Mouse (Mus musculus): Measurements from ENCODE around the gene Galnt17.
A peak's percentile ranks its signal among the peaks of the same experiment; 100 is the strongest.

The Galnt17 gene

DNA sequence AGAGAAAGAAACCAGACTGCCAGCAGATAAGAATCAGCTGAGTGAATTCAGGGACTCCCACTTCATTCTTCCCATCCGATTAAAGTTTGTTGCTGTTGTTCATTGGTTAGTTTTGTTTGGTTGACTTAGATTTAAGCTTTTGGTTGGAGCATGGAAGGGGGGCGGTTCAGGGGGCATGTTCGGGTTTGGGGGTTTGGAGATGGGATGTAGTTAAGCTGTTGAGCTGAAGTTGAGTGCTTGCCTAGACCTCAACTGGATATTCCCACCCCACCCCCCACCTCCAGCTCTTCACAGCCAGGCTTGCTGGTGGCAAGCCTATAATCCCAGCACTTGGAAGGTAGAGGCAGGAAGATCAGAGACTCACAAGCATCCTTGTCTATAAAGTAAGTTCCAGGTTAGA is at the start of gene Galnt17:
TSS of gene Galnt17 (minus strand) at position 101 of the 400 bp plus-strand sequence.
- DNase-seq = no peak

DNA sequence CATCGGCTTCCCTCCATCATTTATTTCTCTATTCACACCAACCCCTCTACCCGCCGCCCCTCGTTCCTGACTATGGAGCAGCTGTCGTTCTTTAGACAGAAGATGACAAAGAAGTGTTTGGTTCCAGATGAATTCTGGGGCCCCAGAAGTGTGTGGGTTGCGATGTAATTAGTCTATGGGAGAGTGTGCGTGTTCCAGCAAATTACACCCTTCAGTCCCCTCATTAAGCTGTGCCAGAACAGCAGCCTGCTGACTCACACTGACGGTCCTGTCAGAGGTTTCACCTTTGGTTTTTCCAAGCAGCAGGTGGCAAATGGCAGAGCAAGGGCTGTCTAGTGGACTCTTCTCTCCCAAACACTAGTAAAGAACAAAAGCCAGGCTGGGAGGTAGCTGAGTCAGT is 26.2 kb upstream of the Galnt17 start:
- no peak for DNase-seq

DNA sequence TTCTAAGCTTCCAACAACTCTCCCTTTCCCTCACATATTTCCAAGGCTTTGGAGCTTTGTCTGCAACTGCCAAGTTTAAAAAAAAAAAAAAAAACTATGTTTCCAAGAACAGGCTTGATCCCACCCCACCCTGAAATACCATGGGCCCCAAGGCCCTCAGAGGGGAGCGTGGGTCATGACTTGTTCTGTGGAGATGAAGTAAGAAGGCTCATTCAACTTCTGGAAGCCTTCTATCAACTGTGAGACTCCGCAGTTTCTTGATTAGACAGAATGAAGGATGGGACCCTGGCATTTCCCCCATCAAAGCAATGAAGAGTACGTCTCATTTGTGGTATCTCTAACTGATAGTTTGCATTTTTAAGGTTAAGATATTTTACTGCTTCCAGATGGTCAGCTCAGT is 13.0 kb upstream of the Galnt17 start:
- DNase-seq = no peak

DNA sequence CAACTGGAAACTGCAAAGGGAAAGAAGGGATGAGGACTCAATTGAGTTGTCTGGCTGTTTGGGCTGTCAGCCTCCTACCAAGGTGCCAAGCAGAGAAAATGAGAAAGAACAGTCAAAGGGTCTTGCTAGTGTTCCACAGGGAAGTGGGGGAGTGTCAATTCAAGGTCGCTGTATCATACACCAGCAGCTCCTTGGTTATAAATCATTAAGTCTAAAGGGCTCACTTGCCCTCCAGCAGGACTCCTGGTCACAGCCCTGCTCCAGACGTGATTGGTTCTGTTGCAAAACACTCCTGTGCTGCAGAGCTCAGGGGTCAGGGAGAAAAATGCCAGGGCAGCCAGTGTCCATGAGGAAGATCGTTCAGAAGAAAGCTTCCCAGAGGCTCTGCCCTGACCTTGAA is 11.3 kb upstream of the Galnt17 start:
- no peak for DNase-seq

DNA sequence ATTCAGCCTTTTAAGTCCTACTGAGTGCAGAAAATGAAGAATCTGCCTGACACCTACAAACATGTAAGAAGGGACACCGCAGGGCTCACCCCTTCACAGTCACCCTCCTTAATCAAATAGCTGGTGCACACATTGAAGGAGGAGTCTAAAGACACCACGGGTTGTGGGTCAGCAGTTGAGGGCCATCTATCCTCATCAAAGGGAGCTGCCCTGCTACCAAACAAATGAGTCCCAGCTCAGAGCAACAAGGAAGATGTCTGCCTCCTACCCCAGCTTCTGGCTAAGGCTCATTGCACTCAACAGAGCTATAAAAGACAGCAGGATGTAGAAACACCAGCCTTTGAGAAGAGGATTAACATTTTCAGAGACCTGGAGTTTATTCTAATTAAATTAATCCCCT is 10.8 kb upstream of the Galnt17 start:
- no peak for DNase-seq

DNA sequence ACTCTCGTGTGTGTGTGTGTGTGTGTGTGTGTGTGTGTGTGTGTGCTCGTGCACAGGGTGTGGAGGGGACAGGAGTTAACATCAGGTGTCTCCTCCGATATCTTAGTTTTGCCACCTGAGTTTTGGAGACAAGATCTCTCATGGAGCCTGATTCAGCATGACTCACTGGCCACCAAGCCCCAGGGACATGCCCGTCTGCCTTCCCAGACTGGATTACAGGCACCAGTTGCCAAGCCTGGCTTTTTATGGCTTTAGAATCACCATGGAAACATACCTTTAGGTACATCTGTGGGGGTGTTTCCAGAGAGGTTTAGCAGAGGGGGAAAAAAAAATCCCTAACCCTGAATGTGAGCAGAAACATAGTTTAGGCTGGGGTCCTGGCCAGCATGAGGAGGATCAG is 6.7 kb upstream of the Galnt17 start:
- DNase-seq = no peak

DNA sequence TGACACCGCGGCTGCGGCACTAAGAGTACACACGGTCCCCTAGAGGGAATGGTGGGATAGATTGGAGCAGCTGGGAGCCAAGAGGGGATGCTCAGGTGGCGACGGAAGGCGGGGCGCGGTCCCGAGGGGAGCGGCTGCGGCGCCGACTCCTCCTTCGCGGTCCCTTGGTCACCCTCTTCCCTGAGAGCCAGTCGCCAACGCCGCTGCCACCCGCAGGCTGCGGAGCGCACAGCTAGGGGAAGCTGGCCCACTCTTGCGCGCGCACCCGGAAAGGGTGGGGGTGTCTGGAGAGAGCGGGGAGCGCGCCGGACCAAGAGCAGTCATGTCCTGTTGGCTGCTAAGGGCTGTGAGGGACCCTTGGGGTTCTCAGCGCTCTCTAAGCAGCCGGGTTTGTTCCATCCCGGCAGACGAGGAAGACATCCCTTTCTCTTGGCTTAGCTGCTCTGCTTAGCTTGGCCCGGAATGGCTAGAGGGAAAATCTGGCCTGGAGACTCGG is 593 bp downstream of the Galnt17 start:
- peak; percentile 86 for DNase-seq

DNA sequence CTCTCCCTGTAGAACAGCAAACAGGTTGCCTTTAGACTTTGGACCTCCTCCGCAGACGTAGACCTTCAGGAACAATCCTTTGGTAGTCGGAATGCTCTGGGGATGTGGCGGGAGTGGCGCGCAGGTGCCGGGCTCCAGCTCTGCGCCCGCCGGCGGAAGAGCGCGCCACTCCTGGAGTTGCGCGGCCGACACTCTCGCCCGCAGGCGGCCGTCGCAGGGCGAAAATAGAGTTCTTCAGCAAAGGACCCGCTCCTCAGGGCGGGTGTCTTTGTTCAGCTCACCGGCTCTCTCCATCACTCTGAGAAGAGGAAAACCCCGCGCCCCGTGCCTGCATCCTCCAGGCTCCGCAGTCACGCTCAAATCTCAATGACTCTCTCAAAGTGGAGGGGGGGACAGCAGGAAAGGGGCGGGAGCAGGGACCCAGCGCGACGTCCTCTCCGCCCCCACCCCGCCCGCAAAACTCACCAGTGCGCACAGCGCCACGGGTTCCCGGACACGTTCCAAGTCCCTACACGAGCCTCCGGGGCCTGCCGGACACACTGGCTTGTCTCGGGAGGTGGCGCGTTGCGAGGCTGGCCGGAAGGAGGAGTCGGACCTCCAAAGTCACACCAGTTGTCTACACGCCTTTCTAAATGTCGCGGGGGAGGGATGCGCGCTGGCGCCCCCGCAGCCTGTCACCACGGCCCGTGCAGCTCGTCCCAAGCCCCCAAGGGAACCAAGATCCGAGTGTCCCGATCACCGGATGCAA is 1.2 kb downstream of the Galnt17 start:
- DNase-seq = peak; percentile 82

DNA sequence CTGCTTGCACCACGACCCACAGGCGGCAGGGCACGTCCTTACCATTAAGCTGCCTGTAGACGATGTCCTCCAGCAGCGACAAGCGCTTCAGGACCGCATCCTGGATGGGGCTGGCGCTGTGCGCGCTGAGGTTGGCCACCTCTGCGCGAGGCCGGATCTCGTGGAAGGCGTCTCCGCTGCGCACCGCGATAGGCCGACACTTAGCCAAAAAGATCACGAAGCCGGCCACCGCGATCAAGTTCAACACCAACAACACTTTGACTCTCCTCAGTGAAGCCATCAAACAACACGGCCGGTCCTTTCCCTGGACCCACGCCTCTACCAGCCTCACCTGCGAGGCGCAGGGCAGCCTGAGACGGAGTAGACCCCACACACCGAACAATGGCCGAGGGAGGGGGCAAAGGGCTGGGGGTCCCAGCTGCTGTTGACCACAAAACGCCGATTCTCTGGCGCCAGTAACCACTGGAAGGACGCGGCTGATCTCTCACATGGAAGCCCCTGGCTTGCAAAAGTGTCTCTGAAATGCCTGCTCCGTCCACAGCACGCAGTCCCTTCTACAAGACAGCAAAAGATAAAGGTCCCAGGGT is 1.9 kb downstream of the Galnt17 start:
- DNase-seq = peak; percentile 50

DNA sequence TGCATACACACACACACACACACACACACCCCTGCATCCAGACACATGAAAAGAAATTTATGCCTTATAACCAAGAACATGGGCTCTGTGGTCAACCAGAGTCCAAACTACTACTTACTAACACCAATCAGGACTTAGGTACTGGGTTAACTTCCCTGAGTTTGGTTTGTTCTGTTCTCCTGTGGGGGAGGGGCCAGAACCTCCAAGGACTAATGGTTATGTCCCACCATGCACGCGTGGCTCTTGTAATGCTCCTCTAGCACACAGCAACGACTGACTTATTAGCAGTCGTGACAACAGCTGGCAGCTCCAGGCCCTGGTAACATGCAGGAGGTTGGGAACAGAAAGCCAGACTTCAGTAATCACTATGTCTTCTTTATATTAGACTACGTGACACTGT is 3.1 kb downstream of the Galnt17 start:
- DNase-seq = peak; percentile 38

DNA sequence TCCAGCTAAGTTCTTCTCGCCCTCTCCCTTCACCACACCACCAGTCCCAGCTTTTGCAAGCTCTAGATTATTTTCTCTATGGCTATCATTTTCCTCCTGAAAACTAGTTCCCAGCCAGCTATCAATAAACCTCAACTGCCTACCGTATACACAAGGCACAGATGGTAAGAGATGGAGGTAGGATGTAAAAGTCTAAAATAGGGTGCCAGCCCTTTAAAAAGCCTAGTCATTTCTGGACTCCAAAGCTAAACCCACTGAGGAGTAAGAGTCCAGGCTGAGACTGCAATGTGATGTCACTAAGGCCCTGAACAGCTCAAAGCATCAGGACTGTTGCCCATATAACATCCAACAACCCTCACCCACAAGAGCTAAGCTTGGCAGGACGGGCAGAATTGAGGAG is 6.8 kb downstream of the Galnt17 start:
- DNase-seq = peak; percentile 5

DNA sequence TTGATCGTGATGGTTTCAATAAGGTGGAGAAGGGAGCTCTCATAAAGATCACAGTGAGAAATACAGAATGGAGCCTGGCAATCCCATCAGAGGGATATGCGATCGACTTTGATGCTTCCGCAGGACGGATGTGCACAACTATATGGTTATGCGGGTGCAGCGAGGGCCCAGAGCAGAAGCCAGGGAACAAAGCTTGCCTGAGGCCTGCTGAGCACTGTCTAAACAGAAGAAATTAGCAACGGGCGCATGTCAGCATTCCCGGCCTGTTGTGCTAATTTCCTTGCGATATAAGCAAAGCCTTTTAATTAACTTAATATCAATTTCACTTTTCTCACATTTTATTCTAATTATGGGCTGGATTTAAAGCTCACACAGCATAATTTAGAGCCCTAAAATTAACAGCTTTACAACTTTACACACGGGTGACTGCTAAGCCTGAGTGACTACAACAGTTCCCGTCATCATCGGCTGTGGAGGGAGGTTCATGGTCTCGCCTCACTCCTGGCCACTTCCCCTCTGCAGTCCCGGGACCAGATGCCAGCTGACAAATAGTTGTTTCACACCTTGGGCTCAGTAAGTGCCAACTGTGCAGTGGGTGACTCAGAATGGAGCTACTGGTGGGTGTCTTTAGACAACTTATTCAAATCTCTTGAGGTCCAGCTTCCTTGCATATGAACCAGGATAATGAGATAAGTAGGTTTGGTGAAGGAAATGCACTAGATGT is 14.4 kb downstream of the Galnt17 start:
- no peak for DNase-seq

DNA sequence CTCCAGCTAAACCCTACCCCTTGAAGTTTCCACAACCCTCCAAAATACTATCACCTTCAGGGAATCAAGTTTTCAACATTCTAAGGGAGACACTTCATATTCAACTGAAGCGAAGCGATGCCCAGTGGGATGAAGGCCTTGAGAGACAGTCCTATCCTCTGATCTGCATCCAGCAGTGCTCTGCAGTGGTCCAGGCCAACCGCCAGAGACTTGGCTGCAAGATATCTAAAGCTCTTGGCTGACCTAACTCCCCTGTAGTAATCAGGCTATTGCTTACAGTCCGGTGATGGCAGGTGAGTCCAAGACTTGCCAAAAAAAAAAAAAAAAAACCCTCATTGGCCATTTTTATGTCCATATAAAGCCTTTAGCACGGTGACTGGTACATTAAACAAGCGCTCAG is 21.2 kb downstream of the Galnt17 start:
- peak; percentile 39 for DNase-seq

DNA sequence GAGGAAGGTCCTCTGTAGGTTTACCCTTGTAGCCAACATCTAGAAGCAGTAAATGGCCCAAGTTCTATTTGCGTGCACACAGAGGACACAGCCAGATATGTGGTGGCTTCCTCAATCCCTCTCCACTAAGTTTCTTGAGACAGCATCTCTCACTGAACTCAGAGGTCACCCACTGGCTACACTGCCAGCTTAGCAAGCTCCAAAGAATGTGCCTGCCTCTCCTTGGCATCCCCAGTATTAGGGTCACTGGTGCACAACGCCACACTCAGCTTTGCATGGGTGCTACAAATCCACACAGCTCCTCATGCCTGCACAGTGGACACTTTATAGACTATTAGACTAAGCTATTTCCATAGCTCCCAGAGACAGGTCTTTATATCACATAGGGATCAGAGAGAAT is 21.6 kb downstream of the Galnt17 start:
- DNase-seq = no peak

DNA sequence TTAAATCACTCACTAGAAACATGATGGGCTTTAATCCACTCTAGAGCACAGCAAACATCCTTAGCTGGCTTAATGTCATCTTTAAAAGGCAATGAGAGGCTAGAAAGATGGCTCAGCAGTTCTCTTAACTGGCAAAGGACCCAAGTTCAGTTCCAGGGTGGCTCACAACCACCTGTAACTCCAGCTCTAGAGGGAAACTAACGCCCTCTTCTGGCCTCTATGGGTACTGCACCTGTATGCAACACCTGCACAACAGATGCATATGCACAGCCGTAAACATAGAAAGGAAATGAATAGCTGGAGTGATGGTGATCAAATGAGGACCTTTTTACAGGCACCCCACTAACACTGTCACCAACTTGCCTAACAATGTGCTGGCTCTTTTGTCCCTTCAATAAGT is 27.9 kb downstream of the Galnt17 start:
- DNase-seq = no peak

DNA sequence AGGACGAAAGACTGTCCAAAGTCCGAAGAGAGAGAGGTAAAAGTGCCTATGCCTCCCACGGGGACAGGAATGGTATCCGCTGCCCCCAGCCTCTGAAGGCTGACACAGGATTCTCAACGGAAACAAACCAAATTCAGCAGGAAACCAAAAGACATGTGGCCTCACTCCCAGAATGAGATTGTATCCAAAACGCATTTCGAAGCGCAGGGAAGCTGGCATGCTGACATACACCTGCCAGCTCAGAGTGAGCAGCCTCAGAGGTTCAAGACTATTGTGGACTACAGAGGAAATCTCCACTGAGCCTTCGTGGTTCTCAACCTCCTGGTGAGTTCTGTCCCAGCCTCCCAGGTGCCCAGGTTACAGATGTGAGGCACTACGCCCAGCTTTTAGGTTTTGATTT is 29.0 kb downstream of the Galnt17 start:
- peak; percentile 45 for DNase-seq

DNA sequence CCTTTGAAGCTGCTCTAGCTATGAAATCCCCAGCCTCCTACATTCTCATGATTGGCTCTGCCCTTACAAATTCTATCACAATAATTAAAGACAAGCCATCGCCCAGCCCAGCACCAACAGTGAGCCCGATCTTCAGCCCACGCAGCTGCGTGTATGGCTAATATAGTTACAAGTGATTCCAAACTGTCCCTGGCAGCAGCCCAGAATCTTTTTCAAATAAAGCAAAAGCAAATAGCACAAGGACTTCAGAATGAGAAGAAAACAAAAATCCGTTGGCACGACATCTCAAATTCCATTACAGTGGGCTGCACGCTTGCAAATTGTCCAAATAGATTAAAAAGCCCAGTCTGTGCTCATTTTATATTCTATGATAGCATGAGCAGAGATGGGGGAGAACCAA is 31.1 kb downstream of the Galnt17 start:
- DNase-seq = no peak

DNA sequence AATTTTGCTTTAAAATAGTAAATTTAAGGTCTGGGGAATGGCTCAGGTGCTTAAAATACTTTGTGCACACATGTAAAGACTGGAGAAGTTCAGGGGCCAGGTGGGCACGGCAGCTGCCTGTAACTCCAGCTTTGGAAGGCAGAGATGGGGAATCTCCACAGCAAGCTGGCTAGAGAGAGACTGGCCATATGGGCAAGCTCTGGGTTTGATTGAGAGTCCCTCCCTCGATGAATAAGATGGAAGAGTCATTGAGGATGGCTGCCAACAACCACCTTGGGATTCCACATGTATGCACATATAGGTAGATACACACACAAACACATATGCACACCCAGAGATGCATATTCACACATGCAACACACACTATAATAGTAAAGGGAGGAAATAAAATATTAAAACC is 42.0 kb downstream of the Galnt17 start:
- no peak for DNase-seq

DNA sequence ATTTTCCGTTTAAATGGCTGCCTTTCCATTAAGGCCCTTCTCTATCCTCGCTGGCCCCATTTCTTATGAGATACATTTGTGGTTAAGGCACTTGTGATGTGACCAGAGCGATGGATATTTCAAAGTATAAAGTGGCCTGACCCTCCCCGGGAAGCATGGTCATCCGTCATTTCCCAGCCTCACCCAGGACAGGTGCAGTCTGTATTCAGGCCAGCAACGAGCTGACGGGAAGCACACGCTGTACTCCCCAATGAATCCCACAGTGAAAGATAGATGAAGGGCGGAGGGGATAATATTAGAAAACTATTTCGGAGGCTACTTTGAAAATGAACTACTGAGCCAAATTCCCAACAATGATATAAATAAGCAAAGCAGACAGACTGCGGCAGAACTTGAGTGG is 44.2 kb downstream of the Galnt17 start:
- DNase-seq = no peak

DNA sequence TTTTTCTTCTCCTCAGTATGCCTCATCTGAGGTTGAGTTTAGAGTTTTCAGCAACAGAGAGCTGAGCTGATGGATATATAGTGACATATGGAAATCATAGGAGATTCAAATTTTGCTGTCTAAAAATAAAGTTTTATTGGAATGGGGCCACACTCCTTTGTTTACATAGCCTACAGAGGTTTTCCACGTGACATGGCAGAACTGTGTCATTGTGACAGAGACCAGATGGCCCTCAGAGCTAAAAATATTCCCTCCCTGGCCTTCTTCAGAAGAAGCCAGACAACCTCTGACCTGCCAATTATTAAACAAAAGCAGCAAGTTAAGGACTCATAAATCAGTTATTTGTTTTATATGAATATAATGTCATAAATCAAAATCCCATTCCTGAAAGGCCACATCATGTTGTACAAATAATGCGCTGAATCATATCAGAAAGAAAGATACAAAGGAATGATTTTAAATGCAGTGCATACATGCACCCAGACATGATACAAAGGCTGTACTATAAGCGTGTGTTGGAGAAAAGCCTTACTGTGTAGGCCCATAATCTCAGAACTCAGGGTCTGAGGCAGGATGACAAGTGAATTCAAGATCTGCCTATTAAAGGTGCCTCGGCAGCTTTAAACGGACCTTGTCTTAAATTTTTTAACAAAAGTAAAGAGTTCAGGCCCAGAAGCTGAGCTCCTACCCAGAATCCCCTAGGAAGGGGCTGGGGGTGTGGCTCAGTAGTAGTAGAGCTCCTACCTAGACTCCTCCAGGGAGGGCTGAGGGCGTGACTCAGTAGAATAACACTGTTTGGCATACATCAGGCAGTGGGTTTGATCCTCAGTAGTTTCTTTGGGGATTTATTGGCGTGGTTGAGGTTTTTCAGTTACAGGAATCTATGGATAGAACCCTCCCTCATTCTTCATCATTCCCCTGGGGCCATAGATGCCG is 57.3 kb downstream of the Galnt17 start:
- DNase-seq = peak; percentile 73

DNA sequence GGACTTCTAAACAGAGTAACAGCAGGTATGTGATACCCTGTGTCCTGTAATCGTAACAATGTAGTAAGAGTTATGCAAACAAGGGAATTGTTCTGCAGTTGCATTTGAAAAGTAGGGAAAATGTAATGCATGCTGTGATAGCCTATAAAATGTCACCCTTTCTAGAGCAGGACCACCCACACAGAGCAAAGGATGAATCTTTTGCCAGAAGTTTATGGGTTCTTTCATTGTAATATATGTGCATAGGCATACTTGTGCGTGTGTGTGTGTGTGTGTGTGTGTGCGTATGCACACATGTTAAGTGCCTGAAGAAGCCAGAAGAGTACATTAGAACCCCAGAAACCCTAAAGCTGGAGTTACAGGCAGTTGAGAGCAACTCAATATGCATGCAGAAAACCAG is 59.9 kb downstream of the Galnt17 start:
- no peak for DNase-seq

DNA sequence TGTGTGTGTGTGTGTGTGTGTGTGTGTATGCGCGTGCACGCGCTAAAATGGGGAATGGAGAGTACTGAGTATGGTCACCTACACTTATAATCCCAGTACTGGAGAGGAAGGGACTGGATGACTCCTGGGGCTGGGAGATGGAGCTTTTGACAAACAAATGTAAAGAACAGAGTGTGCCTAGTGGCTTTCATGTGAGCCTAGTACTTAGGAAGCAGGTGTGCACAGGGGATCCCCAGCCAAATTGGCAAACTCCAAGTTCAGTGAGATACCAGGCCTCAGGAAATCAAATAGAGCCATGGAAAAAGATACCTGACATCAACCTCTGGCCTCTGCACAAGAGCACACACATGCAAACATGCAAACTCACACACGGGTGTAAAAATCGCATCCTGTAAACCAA is 61.7 kb downstream of the Galnt17 start:
- no peak for DNase-seq

DNA sequence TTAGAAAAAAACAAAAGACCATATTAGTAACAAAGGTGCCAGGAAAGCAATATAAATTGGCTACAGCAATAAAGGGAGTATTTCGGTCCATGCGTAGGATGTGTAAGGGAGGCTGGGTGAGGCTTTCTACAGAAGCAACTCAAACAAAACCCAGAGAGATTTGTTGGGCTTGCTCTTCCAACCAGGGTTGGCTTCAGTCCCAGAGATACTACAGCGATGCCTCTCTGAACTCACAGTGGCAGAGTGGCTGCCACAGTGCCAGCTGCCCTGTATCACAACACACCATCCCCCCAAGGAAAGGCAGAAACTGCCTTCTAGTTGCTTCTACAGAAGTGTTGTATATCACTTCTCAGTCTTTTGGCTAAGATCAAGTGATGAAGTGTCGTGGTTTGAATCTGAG is 66.6 kb downstream of the Galnt17 start:
- DNase-seq = no peak

Data from cerebellum, adult 9-10 months (tissue).